Mouse (Mus musculus): Measurements from ENCODE around the gene Tspo2.

Gene Tspo2

DNA sequence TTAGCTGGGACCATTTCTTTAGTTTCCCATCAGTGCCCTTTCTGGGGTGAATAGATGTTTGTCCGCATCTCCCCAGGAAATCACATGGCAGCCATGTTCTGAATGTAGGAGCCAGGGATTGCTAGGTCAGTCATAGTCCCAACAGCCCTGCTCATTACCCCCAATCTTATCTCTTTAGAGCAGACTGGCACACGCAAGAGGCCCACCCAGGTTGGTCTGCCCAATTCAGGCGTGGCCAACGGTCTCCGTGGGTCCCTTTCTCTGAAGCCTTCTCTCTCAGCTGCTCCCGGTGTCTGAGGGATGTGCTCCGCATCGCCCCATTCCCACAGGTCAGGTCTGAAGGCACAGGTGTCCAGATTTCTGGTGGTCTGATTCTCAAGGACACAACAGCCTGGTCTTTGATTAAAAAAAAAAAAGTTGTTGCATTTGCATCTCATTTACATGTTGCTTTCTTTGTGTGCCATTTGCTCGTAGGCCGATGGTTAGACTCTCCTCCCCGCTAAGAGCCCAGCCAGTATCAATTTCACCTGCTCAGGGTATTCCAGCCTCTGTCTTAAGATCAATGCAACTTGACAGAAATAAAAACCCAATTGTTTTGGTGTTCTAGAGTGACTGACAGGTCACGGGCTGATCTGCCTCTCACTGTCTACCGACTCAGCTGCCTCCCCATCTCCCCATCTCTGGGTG is 513 bp downstream of the Tspo2 start:
- DNase-seq (ENCODE audit: low spot score) = no peak

DNA sequence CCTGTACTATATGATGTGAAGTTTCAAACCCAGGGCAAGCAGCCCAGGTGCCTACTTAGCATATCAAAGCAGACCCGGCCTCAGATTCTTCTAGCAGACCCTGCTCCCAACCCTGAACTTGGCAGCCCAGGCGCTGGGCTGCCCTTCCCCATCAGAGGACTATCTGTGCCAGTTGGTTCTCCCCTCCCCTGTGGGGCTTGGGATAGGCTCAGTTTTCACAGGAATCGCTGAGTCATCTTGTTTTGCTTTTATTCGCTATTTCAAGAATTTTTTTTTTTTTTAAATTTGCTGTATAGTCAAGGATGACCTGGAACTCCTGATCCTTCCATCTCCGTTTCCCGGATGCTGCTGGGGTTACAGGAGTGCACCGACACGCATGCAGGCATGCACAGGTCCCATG is 3.6 kb downstream of the Tspo2 start:
- no peak for DNase-seq (ENCODE audit: low spot score)

DNA sequence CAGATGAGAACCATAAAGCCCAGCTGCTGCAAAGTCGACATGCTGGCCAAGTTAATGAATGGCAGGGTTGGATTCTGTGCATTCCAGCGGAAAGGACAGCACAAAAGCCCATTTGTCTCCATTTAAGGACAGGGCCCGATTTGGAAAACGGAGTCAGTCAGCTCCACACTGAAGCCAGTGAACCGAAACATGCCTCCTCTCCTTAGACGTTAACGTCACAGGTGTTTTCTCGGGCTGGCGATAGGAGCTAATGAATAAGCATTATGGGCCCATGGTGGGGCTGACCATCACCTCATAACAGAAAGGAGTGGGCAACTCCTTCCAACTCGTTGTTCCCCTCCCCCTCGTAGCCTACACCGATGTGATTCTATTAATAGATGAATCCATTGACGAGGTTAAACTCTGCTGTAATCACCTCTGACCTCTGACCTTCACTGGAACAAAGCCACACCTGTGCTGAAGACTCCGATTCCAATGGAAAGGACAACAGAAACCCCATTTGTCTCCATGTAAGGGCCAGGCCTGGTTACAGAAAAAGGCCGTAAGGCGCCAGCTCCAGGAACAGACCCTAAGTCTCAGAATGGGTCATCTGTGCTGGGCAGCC is 7.7 kb downstream of the Tspo2 start:
- no peak for DNase-seq (ENCODE audit: low spot score)

DNA sequence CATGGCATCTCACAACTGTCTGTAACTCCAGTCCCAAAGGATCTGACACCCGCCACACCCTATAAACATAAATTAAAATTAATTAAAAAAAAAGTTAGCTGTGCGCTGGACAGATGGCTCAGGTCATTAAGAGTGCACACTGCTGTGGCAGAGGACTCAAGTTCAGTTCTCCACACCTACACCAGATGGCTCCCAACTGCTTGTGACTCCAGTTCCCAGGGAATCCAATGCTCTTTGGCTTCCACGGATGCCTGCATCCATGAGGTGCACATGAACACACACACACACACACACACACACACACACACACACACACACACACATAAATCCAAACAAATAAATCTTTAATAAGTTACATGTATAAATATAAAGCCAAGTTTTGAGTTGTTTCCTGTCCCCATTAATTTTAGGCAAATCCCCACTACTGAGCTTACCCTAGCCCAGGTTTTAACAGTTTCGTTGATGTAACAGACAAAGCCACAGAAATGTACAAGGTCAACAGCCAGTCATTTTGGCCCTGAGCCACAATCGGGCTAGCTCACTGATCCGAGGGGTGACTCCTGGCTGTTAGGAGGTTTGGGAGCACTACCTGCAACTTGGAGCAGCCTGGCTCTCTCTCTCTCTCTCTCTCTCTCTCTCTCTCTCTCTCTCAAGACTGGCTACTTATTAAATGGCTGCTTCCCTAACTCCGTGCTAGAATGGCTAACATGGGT is 8.4 kb downstream of the Tspo2 start:
- peak; percentile 35 for DNase-seq (ENCODE audit: low spot score)

DNA sequence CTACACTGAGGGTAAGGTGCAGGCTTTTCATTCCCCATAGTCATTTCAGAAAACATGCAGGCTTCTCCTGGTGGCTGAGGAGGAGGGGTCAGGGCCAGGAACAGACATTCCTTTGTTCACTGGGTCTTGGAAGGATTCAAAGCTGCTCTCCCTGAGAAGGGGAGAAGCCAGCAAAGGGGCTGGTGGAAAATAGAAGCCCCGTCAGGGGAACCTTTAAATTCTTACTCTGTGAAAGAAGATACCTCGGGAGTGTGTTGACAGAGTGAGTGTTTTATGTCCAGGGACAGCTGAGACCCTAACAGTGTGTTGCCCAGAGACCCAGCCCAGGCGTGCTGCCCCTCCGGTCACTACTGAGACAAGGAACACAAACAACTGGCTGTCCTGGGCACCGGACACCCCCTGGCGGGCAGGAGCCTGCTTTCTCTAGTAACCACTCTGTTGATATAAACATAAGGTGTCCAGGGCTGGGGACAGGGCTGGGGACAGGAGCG is 13.9 kb downstream of the Tspo2 start:
- DNase-seq (ENCODE audit: low spot score) = peak; percentile 68

DNA sequence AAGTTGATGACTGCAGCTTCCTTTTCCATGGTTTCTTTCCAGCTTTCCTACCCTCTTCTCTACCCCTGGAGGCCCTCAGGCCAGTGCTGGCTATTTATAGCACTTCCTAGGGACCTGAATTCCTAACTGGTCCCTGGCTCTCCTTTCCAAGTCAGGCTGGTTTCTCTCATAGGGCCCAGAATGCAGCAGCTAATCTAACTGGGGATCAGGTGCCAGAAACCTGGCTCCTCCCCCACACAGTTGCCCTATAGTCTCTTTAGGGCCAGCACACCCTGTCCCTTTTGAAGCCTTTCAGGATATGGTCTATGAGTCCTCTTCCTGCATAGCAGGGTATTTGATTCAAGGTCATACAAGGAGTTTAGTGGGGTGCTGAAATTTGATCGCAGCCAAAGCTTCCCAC is 14.8 kb downstream of the Tspo2 start:
- no peak for DNase-seq (ENCODE audit: low spot score)

DNA sequence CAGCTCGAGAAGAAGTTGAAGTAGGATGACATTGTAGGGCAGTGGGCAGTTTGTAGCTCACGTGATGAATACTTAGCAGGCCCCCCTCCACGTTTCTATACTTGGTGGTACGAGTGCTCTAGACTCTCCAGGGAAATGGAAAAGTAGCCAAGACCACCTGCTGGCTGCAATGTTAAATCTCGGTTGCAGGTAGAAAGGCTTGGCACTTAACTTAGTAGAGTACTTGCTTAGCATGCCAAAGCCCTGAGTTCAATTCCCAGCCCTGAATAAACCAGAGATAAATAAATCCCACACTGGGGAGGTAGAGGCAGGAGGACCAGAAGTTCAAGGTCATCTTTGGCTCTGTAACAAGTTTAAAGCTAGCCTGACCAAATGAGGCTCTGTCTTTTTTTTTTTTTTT is 16.8 kb downstream of the Tspo2 start:
- no peak for DNase-seq (ENCODE audit: low spot score)

DNA sequence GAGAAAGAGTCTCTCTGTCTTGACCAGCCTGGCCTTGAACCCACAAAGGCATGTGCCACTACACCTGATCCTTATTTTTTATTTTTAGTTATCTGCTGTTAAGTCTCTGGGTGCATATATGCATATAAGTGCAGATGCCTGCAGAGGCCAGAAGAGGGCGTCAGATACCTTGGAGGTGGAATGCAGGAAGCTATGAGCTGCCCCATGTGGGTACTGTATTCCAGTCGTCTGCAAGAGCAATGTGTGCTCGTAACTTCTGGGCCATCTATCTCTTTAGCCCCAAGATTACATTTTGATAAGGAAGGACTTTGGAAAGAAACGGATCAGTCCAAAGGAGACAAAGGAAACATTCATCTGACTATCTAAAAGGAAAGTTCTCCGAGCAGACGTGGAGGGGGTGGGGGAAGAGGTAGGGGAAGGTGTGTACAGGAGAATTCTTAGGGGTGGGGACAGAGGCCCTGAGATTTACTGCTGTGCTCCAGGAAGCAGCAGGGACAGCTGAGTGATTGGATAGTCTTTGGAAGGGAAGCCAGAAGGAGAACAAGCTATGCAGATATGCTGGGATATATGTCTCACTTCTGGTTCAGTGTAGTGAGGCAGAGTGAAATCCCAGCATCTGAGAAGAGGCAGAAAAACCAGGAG is 17.5 kb downstream of the Tspo2 start:
- DNase-seq (ENCODE audit: low spot score) = no peak

DNA sequence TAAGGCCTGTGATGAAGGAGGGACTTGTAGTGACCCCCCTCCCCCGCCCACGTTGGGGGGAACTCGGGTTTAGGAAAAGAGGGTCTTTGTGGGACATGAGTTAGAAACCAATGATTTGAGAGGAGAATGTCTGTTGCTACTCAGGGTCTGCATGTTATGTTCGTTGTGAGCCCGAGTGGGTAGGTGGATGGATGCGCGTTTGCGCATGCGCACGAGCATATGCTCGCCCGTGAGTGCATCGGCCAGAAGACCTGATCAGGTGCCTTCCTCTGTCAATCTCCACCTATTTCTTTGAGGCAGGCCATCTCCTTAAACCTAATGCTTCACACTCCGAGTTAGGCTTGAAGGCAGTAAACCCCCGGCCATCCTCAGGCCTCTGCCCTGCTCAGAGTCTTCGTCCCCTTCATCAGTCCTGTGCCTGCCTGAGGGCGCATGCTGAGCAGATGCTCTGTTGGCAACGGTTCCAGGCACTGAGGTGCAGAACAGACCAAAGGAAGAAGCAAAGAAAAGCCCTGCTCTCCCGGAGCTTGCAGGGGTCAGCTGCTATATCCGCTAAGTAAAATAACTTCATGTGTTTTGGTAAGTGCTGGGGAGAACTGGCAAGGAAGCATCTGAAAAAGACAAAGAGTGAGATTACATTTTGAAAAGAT is 18.2 kb downstream of the Tspo2 start:
- no peak for DNase-seq (ENCODE audit: low spot score)

DNA sequence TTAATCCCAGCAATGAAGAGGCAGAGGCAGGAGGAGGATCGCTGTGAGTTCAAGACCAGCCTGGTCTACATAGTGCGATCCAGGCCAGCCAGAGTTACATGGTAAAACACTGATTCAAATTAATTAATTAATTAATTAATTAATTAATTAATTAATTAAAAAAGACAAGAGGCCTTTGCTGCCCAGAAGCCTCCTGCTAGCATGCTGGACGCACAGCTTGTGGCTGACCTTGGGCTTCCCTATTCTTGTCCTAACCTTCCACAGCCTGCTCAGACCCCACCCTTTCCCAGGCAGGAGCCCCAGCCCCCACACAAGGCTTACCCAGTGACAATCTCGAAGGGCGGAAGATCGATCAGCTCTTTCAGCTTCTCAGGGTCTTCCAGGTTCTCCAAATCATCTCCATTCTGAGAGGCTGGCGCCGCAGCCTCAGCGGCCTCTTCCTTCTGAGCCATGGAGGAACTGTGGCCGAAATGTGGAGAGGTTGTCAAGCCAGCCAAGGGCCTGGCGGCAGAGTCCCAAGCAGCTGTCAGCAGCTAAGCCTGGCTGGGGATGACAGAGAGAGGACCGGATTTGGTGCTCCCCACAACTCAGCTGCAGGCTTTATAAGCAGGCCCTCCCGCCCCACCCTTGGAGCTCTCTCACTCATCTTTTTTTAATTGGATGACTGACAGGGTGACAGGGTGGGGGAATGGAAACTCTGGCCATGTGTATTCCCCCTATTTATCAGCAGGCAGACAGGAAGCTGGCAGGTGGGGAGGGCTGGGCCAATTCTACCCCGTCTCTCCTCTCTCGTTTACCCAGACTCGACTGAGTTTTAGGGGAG is 19.0 kb downstream of the Tspo2 start, which contains the start of gene Apobec2:
Apobec2 (minus strand) TSS at position 773 of the 823 bp plus-strand sequence.
- DNase-seq (ENCODE audit: low spot score) = no peak

DNA sequence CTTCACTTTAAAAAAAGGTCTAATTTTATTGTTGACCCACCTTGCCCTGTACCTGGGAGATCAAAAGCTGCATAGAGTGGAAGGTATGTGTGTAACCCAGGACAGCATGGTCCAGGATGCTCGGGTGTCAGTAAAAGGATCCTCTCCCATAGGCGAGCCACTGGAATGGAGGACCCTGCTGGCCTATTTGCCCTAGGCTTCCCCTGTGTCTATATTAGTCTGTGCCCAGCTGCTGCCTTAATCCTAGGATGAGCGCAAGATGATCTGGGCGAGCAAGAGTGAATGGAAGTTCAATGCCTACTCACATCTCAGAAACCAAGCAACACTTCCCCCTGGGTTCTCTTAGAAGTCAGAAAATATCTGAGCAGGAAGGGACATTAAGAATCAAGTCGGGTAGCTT is 20.3 kb downstream of the Tspo2 start:
- DNase-seq (ENCODE audit: low spot score) = no peak

DNA sequence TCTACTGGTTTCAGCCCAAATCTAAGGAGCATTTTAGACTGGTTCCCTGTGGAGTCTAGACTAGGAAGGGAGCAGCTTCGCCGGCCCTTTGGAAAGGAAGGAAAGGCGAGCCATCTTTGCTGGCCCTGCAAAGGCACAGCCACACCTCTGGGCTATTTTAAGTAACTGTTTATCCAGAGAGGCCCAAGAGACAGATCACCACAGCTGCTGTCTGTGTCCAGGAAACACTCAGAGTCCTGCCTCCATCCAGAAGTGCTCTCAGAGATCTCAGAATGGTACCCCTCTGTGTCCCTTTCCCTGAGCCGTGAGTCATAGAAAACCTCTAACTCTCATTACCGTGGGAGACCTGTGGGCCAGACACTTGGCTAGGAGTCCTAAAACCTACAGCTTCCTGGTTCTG is 20.9 kb downstream of the Tspo2 start:
- no peak for DNase-seq (ENCODE audit: low spot score)

DNA sequence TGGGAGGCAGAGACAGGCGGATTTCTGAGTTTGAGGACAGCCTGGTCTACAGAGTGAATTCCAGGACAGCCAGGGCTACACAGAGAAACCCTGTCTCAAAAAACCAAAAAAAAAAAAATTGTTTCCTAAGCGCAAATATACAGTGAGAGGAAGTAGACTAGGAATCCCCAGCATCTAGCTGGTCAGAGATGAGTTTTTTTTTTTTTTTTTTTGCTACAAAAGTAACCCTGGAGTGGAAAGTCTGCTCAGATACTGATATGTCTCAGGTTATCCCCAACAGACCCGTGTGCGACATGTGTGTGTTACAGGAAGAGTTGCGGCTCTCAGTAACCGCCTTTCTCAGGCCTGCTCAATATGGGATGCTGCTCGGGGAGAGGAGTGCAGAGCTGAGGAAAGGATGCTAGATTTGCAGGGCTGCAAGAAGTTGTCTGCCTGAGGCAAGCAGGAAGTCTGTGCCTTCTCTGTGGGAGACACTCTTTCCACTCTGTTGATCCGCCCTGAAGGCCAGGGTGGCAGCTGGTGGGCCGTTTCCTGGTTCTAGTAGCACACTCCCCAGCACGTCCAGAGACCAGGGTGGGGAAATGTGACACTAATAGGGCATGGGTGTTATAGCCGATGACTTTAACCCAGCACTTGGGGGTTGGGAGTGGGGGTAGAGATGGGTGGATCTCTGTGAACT is 23.3 kb downstream of the Tspo2 start:
- no peak for DNase-seq (ENCODE audit: low spot score)

DNA sequence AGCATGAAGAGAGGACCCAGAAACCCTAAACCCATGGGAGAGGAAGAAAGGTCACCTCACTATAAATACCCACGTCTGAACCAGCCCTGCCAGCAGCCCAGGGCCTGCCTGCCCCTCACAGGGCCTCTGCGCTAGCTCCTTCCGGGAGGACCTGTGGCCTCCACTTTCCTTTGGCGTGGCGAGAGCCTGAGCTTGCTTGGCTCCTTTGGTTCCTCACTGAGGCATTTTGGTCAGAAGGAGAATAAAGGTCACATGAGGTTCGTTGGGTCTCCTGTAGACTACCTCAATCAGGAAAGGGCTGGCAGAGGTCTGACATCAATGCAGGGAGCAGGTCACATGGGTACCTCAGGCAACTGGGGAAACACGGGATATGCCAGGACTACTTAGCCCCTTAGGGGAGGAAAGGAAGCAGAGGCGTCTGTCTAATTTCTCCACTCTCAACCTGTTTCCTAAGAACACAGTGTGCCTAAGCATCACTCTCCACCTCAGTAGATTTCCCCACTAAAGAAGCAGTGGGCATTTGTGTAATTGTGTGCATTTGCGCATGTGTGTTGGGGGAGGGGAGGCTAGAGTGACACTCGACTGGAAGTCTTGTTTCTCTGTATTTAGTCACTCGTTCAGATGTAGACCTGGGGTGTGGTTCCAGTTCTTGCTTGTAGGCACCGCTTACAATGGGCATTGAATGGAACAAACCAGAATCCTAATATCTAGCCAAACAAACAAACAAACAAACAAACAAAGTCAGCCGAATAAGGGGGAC is 24.2 kb downstream of the Tspo2 start:
- DNase-seq (ENCODE audit: low spot score) = no peak

DNA sequence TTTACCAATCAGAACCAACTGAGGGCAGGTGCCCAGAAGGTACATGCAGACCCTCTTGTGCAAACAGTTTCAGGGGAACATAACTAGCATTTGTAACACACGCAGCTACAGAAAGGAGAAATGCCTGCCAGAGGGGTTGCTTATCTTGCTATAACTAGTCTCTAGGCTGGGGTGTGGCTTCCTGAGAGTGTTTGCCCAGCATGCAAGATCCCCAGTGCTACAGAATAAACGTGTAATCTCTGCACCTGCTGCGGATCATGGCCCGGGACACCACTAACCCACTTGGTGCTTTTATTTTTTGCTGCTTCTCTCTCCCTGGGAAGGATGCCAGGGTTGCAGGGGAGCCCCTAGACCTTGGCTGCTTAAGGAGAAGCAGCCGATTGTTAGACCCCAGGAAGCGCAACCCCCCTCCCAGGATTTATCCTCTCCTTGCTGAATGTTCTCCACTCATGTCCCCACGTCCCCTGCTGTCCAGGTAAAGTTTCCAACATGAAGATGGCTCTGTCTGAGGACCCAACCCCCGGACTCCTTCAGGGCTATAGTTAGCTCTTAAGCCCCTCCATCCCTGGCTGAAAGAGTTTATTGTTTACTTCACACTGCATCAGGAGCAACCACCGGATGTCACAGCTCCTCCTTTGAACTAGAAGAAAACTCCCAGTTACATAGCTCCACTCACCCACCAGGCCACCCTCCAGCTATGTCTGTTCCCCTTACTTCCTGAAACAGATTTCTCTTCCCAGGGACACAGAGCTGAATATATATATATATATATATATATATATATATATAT is 25.3 kb downstream of the Tspo2 start:
- DNase-seq (ENCODE audit: low spot score) = no peak

DNA sequence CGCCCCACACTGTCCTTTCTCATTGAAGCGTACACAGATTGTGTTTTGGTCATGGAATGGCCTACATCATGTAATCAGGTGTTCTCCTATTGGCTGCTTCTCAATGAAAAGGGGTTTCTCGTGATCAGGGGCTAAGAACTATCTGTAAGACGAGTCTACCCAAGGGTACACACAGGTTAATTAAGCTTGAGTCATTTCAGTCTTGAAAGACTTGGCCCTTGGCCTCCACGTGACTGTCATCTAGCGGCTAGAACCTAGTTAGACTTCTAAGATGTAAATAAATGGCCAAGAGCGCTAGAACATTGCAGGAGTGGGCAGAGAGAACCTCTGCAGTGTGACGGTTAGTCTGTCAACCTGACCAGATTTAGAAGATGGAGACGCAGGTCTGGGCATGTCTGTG is 27.1 kb downstream of the Tspo2 start:
- DNase-seq (ENCODE audit: low spot score) = no peak

DNA sequence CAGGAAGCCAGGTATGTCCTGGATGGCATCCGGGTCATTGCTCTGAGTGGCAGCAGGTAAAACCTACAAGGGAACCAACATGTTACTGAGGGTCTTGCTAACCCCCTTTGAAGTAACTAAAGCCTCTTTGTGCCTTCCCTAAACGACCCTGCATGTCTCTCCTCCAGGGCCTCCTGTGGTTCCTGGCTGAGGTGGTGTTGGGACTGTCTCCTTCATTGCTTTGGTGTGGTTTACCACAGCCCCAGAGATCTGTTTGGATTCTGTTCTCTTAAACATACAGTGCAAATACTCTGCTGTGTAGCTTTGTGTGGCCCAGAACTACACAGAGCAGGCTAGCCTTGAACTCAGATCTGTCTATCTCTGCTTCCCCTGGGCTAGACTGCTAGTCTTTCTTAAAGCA is 31.8 kb downstream of the Tspo2 start:
- DNase-seq (ENCODE audit: low spot score) = no peak

DNA sequence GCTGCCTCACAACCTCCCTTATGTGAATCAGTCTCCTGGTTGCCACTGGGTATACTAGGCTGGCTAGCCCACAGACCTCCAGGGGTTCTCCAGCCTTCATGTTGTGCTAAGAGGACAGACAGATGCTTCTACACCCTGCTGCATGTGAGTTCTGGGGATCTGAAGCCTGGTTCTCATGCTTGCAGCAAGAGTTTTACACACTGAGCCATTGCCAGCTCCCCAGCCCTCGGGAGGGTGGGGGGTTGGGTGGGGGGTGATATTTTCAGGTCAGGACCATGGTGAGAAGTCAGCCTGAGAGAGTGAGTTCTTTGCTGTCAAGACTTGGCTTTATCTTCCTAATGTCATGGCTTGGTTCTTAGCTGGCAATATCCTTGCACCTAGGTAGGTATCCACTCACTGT is 32.5 kb downstream of the Tspo2 start:
- no peak for DNase-seq (ENCODE audit: low spot score)

DNA sequence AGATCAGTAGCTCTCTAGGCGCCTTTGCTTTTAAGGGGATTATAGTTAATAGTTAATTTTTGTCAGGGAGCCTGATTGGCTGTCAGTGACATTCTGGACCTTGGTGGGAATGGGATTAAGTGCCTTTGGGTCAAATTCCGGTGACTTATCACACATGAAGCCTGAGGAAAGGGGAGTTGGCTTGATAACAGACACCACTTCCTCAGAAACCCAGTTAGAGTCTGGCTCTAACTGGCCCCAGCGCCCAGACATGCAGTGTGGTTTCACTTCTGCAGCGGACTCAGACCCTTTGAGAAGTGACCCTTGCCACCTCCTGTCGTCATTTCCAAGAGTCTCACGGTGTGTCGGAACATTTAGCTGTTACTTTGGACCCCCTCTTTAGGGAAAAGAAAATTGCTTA is 33.1 kb downstream of the Tspo2 start:
- DNase-seq (ENCODE audit: low spot score) = no peak
